Mouse (Mus musculus): Measurements from ENCODE around the gene Sidt1.

GRCm38 (mm10) chr16:44328644-44329043 lies 4.4 kb downstream of the Sidt1 start:
- TF ChIP-seq CTCF (IDR thresholded peaks at IDR 0.05; ENCODE audit: borderline replicate concordance, extremely low read depth, insufficient read depth, insufficient read length) (no peak), POLR2A (IDR thresholded peaks at IDR 0.05; ENCODE audit: borderline replicate concordance, extremely low read depth, insufficient read depth, insufficient read length, poor library complexity, severe bottlenecking) (no peak)
